In the genomic region with DNA sequence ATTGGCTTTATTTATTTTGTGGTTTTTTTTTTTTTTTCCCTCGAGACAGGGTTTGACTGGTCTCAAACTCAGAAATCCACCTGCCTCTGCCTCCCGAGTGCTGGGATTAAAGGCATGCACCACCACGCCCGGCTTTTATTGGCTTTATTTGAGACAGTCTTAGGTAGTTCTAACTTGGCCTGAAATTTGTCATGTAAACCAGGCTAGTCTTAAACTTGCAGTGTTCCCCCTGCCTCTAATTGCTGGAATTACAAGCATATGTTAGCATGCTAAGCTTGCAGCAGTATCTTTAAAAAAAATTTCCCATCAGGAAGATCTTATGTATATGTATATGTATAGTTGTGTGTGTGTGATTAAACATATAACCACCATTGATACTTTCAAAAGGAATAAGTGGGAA, we compare ENCODE assay signal across 21 mouse cellular contexts. TPM values are rescaled to one million over a fixed set of nuclear protein-coding genes. Genes with fewer than 3 reads are reported as not detected.
A peak's percentile ranks its signal among the peaks of the same experiment; 100 is the strongest.
DNase-seq lines count a peak whose midpoint lies in the region; ATAC-seq and TF ChIP-seq lines count a peak whose summit lies in the region.
"Had no signal": no experiment of that assay in that cellular context is flagged by ENCODE, and none has a peak within 500 bp of the region (broad histone marks: within the 10 kb centered on the region; RNA-seq: fewer than 3 reads in every experiment).

No protein-coding gene starts in this region.

- H3K4me3 ChIP-seq in intestine, postnatal 0 days (ENCODE audit: low read depth, low read length): no peak overlapping the region
- no peak overlapping the region for H3K4me3 ChIP-seq in intestine, embryonic 16.5 days (ENCODE audit: low read length)
- H3K4me3 ChIP-seq in midbrain, embryonic 14.5 days (replicated peaks; ENCODE audit: low read depth, low read length): no peak overlapping the region
- no peak overlapping the region for H3K4me3 ChIP-seq in midbrain, embryonic 10.5 days
- H3K4me3 ChIP-seq in liver, embryonic 11.5 days (ENCODE audit: low read depth, low read length): no peak overlapping the region
- H3K4me3 ChIP-seq: embryonic facial prominence, embryonic 15.5 days; forebrain, embryonic 10.5 days; heart, embryonic 15.5 days; limb, embryonic 12.5 days; liver, embryonic 15.5 days; neural tube, embryonic 13.5 days had no signal

- peak; percentile 24 for DNase-seq in midbrain, embryonic 14.5 days
- DNase-seq in midbrain, embryonic 10.5 days (ENCODE audit: low spot score): no peak
- DNase-seq in MN1 (ENCODE audit: low spot score): peak; percentile 44
- DNase-seq in induced T-regulatory cell, adult 2 months (ENCODE audit: low read depth): peak; percentile 34
- DNase-seq in liver, embryonic 11.5 days (ENCODE audit: low spot score): no peak
- DNase-seq: adrenal gland, postnatal 10 days; cerebellum, adult 9-11 months; gastrocnemius, postnatal 14 days; heart, postnatal 4 days; kidney, adult 8-10 months; kidney, postnatal 4 days; thymus, postnatal 36 days had no signal

- no peak for ATAC-seq in intestine, postnatal 0 days
- ATAC-seq in intestine, embryonic 16.5 days: no peak
- no peak for ATAC-seq in midbrain, embryonic 14.5 days (ENCODE audit: low FRiP score, low TSS enrichment)
- no peak for ATAC-seq in liver, embryonic 11.5 days (replicated peaks; ENCODE audit: low FRiP score)
- ATAC-seq: hindbrain, embryonic 16.5 days had no signal

- H3K4me1 ChIP-seq in intestine, postnatal 0 days (replicated peaks; ENCODE audit: control insufficient read depth, insufficient read depth, low read length): no peaks in the 10 kb centered on the region; the same call in 1 of the 2 replicates
- peaks cover 27% of the 10 kb centered on the region for H3K4me1 ChIP-seq in intestine, embryonic 16.5 days (ENCODE audit: control insufficient read depth, insufficient read depth, low read length)
- peaks cover 11% of the 10 kb centered on the region for H3K4me1 ChIP-seq in midbrain, embryonic 14.5 days (ENCODE audit: control insufficient read depth, insufficient read depth, low read length)
- H3K4me1 ChIP-seq in midbrain, embryonic 10.5 days: peaks cover 27% of the 10 kb centered on the region
- H3K4me1 ChIP-seq in liver, embryonic 11.5 days (replicated peaks; ENCODE audit: control insufficient read depth, insufficient read depth, low read length): peaks cover 20% of the 10 kb centered on the region

- no peaks in the 10 kb centered on the region for H3K27me3 ChIP-seq in intestine, postnatal 0 days (replicated peaks; ENCODE audit: control insufficient read depth, insufficient read depth, low read length)
- H3K27me3 ChIP-seq in intestine, embryonic 16.5 days (replicated peaks; ENCODE audit: control insufficient read depth, insufficient read depth, low read length): no peaks in the 10 kb centered on the region
- H3K27me3 ChIP-seq in midbrain, embryonic 14.5 days (ENCODE audit: control insufficient read depth, insufficient read depth, low read length): no peaks in the 10 kb centered on the region
- no peaks in the 10 kb centered on the region for H3K27me3 ChIP-seq in midbrain, embryonic 10.5 days (ENCODE audit: low read depth, poor library complexity, severe bottlenecking)
- H3K27me3 ChIP-seq in liver, embryonic 11.5 days (replicated peaks; ENCODE audit: control insufficient read depth, insufficient read depth, low read length): no peaks in the 10 kb centered on the region
- H3K27me3 ChIP-seq: embryonic facial prominence, embryonic 15.5 days; heart, embryonic 15.5 days; limb, embryonic 12.5 days; liver, embryonic 15.5 days; neural tube, embryonic 13.5 days had no signal

- peaks cover 63% of the 10 kb centered on the region for H3K36me3 ChIP-seq in intestine, postnatal 0 days (ENCODE audit: control insufficient read depth, insufficient read depth)
- peaks cover 40% of the 10 kb centered on the region for H3K36me3 ChIP-seq in intestine, embryonic 16.5 days (ENCODE audit: control insufficient read depth, insufficient read depth, low read length)
- H3K36me3 ChIP-seq in midbrain, embryonic 14.5 days (ENCODE audit: control insufficient read depth, insufficient read depth, low read length): peaks cover 69% of the 10 kb centered on the region
- peaks cover 79% of the 10 kb centered on the region for H3K36me3 ChIP-seq in midbrain, embryonic 10.5 days
- peaks cover 63% of the 10 kb centered on the region for H3K36me3 ChIP-seq in liver, embryonic 11.5 days (ENCODE audit: control insufficient read depth, insufficient read depth, low read length)

- H3K9me3 ChIP-seq in intestine, postnatal 0 days (ENCODE audit: control insufficient read depth): no peaks in the 10 kb centered on the region
- no peaks in the 10 kb centered on the region for H3K9me3 ChIP-seq in intestine, embryonic 16.5 days (ENCODE audit: control insufficient read depth, low read length)
- no peaks in the 10 kb centered on the region for H3K9me3 ChIP-seq in midbrain, embryonic 14.5 days (ENCODE audit: control insufficient read depth, low read length)
- no peaks in the 10 kb centered on the region for H3K9me3 ChIP-seq in midbrain, embryonic 10.5 days (replicated peaks)
- H3K9me3 ChIP-seq in liver, embryonic 11.5 days (ENCODE audit: control insufficient read depth, low read length): no peaks in the 10 kb centered on the region
- H3K9me3 ChIP-seq: embryonic facial prominence, embryonic 15.5 days; forebrain, embryonic 10.5 days; heart, embryonic 15.5 days; limb, embryonic 12.5 days; liver, embryonic 15.5 days; neural tube, embryonic 13.5 days had no signal

- no peak overlapping the region for H3K4me2 ChIP-seq in intestine, postnatal 0 days (replicated peaks; ENCODE audit: low read depth)
- H3K4me2 ChIP-seq in intestine, embryonic 16.5 days (ENCODE audit: low read depth, low read length): no peak overlapping the region
- no peak overlapping the region for H3K4me2 ChIP-seq in midbrain, embryonic 14.5 days (ENCODE audit: low read length)
- H3K4me2 ChIP-seq in liver, embryonic 11.5 days: no peak overlapping the region
- H3K4me2 ChIP-seq: embryonic facial prominence, embryonic 15.5 days; heart, embryonic 15.5 days; limb, embryonic 12.5 days; neural tube, embryonic 13.5 days had no signal

- peak; percentile 29; the same call in 1 of the 2 replicates for TF ChIP-seq CTCF in intestine, postnatal 0 days (IDR thresholded peaks at IDR 0.05; ENCODE audit: low read depth)

- no peak overlapping the region for H3K9ac ChIP-seq in intestine, postnatal 0 days (ENCODE audit: low read depth, low read length)
- no peak overlapping the region for H3K9ac ChIP-seq in intestine, embryonic 16.5 days (ENCODE audit: low read depth, low read length)
- no peak overlapping the region for H3K9ac ChIP-seq in midbrain, embryonic 14.5 days (replicated peaks; ENCODE audit: low read length)
- no peak overlapping the region for H3K9ac ChIP-seq in liver, embryonic 11.5 days (ENCODE audit: low read depth, low read length)
- H3K9ac ChIP-seq: embryonic facial prominence, embryonic 15.5 days; heart, embryonic 15.5 days; limb, embryonic 12.5 days; neural tube, embryonic 13.5 days had no signal

- 56% methylated on average over 4 of the region's 4 CpGs for WGBS in intestine, postnatal 0 days
- WGBS in intestine, embryonic 16.5 days: 78% methylated on average over 4 of the region's 4 CpGs
- whole genome bisulfite sequencing in midbrain, embryonic 14.5 days: 87% methylated on average over 4 of the region's 4 CpGs
- 93% methylated on average over 4 of the region's 4 CpGs for WGBS in midbrain, embryonic 10.5 days
- 82% methylated on average over 4 of the region's 4 CpGs for WGBS in liver, embryonic 11.5 days

- H3K27ac ChIP-seq in intestine, postnatal 0 days (ENCODE audit: low read depth, low read length): no peak overlapping the region
- no peak overlapping the region for H3K27ac ChIP-seq in intestine, embryonic 16.5 days (ENCODE audit: low read length)
- no peak overlapping the region for H3K27ac ChIP-seq in midbrain, embryonic 14.5 days (replicated peaks; ENCODE audit: low read depth, low read length)
- H3K27ac ChIP-seq in midbrain, embryonic 10.5 days (replicated peaks): no peak overlapping the region
- H3K27ac ChIP-seq in liver, embryonic 11.5 days (ENCODE audit: low read depth, low read length): no peak overlapping the region
- H3K27ac ChIP-seq: forebrain, embryonic 10.5 days; limb, embryonic 12.5 days; neural tube, embryonic 13.5 days had no signal

RNA-seq across cellular contexts. Expression of gene Eif4g1, which starts 8.6 kb away (rescaled TPM):
- 97.8 and 106 TPM in 2 replicates for polyA plus RNA-seq in intestine, postnatal 0 days (2015; fragmentation: Nextera tagmentation; extraction: Ambion mirVana)
- 158 and 162 TPM in 2 replicates for polyA plus RNA-seq in intestine, embryonic 16.5 days (2015; fragmentation: Nextera tagmentation; extraction: Ambion mirVana)
- polyA plus RNA-seq in midbrain, embryonic 14.5 days (2014; fragmentation: Nextera tagmentation; extraction: Ambion mirVana): 117 and 123 TPM in 2 replicates
- 216 and 221 TPM in 2 replicates for polyA plus RNA-seq in midbrain, embryonic 10.5 days (2016; fragmentation: Nextera tagmentation; extraction: Ambion mirVana)
- polyA plus RNA-seq in liver, embryonic 11.5 days (2014; fragmentation: Nextera tagmentation; extraction: Ambion mirVana): 185 and 196 TPM in 2 replicates

RNA-seq across cellular contexts. Expression of gene Fam131a, which starts 16.3 kb away (rescaled TPM):
- 4.7 and 5.0 TPM in 2 replicates for polyA plus RNA-seq in intestine, postnatal 0 days (2015; fragmentation: Nextera tagmentation; extraction: Ambion mirVana)
- polyA plus RNA-seq in intestine, embryonic 16.5 days (2015; fragmentation: Nextera tagmentation; extraction: Ambion mirVana): 6.2 and 6.8 TPM in 2 replicates
- 45.3 and 50.1 TPM in 2 replicates for polyA plus RNA-seq in midbrain, embryonic 14.5 days (2014; fragmentation: Nextera tagmentation; extraction: Ambion mirVana)
- polyA plus RNA-seq in midbrain, embryonic 10.5 days (2016; fragmentation: Nextera tagmentation; extraction: Ambion mirVana): 8.8 and 11.3 TPM in 2 replicates
- 2.1 TPM in 2 replicates for polyA plus RNA-seq in liver, embryonic 11.5 days (2014; fragmentation: Nextera tagmentation; extraction: Ambion mirVana)

RNA-seq across cellular contexts. Expression of gene Psmd2, which starts 25.2 kb away (rescaled TPM):
- polyA plus RNA-seq in intestine, postnatal 0 days (2015; fragmentation: Nextera tagmentation; extraction: Ambion mirVana): 136 and 137 TPM in 2 replicates
- polyA plus RNA-seq in intestine, embryonic 16.5 days (2015; fragmentation: Nextera tagmentation; extraction: Ambion mirVana): 276 and 309 TPM in 2 replicates
- 277 and 366 TPM in 2 replicates for polyA plus RNA-seq in midbrain, embryonic 14.5 days (2014; fragmentation: Nextera tagmentation; extraction: Ambion mirVana)
- polyA plus RNA-seq in midbrain, embryonic 10.5 days (2016; fragmentation: Nextera tagmentation; extraction: Ambion mirVana): 527 and 536 TPM in 2 replicates
- polyA plus RNA-seq in liver, embryonic 11.5 days (2014; fragmentation: Nextera tagmentation; extraction: Ambion mirVana): 354 and 386 TPM in 2 replicates

RNA-seq across cellular contexts. Expression of gene Polr2h, which starts 40.8 kb away (rescaled TPM):
- polyA plus RNA-seq in intestine, postnatal 0 days (2015; fragmentation: Nextera tagmentation; extraction: Ambion mirVana): 52.9 and 54.2 TPM in 2 replicates
- polyA plus RNA-seq in intestine, embryonic 16.5 days (2015; fragmentation: Nextera tagmentation; extraction: Ambion mirVana): 84.5 and 95.5 TPM in 2 replicates
- polyA plus RNA-seq in midbrain, embryonic 14.5 days (2014; fragmentation: Nextera tagmentation; extraction: Ambion mirVana): 89.6 and 95.7 TPM in 2 replicates
- 136 and 148 TPM in 2 replicates for polyA plus RNA-seq in midbrain, embryonic 10.5 days (2016; fragmentation: Nextera tagmentation; extraction: Ambion mirVana)
- 124 and 127 TPM in 2 replicates for polyA plus RNA-seq in liver, embryonic 11.5 days (2014; fragmentation: Nextera tagmentation; extraction: Ambion mirVana)

RNA-seq across cellular contexts. Expression of gene Clcn2, which starts 40.8 kb away (rescaled TPM):
- polyA plus RNA-seq in intestine, postnatal 0 days (2015; fragmentation: Nextera tagmentation; extraction: Ambion mirVana): 5.4 and 6.1 TPM in 2 replicates
- polyA plus RNA-seq in intestine, embryonic 16.5 days (2015; fragmentation: Nextera tagmentation; extraction: Ambion mirVana): 12.0 and 13.1 TPM in 2 replicates
- polyA plus RNA-seq in midbrain, embryonic 14.5 days (2014; fragmentation: Nextera tagmentation; extraction: Ambion mirVana): 27.2 and 30.9 TPM in 2 replicates
- 12.8 and 16.8 TPM in 2 replicates for polyA plus RNA-seq in midbrain, embryonic 10.5 days (2016; fragmentation: Nextera tagmentation; extraction: Ambion mirVana)
- polyA plus RNA-seq in liver, embryonic 11.5 days (2014; fragmentation: Nextera tagmentation; extraction: Ambion mirVana): 14.4 and 15.3 TPM in 2 replicates

Comparison
In these comparisons a context has a peak if more than half of its experiments do, and no peak if none do; other contexts are left out.
1. DNase-seq: peak in midbrain, embryonic 14.5 days (single experiment), MN1 (single experiment) and induced T-regulatory cell, adult 2 months (single experiment); none in midbrain, embryonic 10.5 days (single experiment) and liver, embryonic 11.5 days (single experiment).